Mouse (Mus musculus): ENCODE results near the gene Traf3ip3. TPM values are rescaled to one million over a fixed set of nuclear protein-coding genes. Genes with fewer than 3 reads are reported as not detected.

The Traf3ip3 gene
- total RNA-seq, 1 experiment = 0.67 TPM

GRCm38 (mm10) chr1:193172991-193173809 is 28.3 kb downstream of the Traf3ip3 start:
- H3K27ac ChIP-seq (ENCODE audit: insufficient read depth, low read depth, low read length, poor library complexity, severe bottlenecking) = no peak overlapping the region
- peak overlapping the region; percentile 93 to 98 for H3K4me3 ChIP-seq (ENCODE audit: insufficient read depth in 1 of 2, low read depth in 1 of 2, low read length in 2 of 2, poor library complexity in 1 of 2, severe bottlenecking in 1 of 2)
- no peaks in the 10 kb centered on the region for H3K9me3 ChIP-seq (ENCODE audit: control insufficient read depth, insufficient read depth, low read depth, low read length)
- peak; percentile 99 for DNase-seq (ENCODE audit: low read depth, low spot score)
- in situ Hi-C loops (cut with MboI; ENCODE audit: low sequenced_read_pairs in 2 of 2, unreplicated experiment in 2 of 2) = no loop called here
- peaks cover 0 to 2% of the 10 kb centered on the region in 2 experiments; a peak in 2 of 4 replicates for H3K4me1 ChIP-seq (ENCODE audit: control insufficient read depth in 2 of 2, insufficient read depth in 2 of 2, low read length in 2 of 2, poor library complexity in 1 of 2)
- no peak for TF ChIP-seq ZC3H11A (IDR thresholded peaks at IDR 0.05; ENCODE audit: borderline replicate concordance, low read depth, low read length)
- no peaks in the 10 kb centered on the region for H3K36me3 ChIP-seq (ENCODE audit: control insufficient read depth, insufficient read depth, low read length, poor library complexity, severe bottlenecking)
- H3K9ac ChIP-seq (ENCODE audit: insufficient read depth, low read depth, low read length, poor library complexity, severe bottlenecking) = peak overlapping the region; percentile 96

GRCm38 (mm10) chr1:193169856-193170255 is 31.6 kb downstream of the Traf3ip3 start:
- no peak for TF ChIP-seq CHD2 (IDR thresholded peaks at IDR 0.05; ENCODE audit: low read depth, low read length)
- TF ChIP-seq ZC3H11A (IDR thresholded peaks at IDR 0.05; ENCODE audit: borderline replicate concordance, low read depth, low read length) = no peak
- no peak for TF ChIP-seq HCFC1 (IDR thresholded peaks at IDR 0.05; ENCODE audit: borderline replicate concordance, insufficient read depth, low read length)
- TF ChIP-seq ZNF384 (IDR thresholded peaks at IDR 0.05; ENCODE audit: low read depth, low read length) = no peak
- TF ChIP-seq MAFK (IDR thresholded peaks at IDR 0.05; ENCODE audit: insufficient read depth, low read depth, low read length) = no peak
- H3K36me3 ChIP-seq (ENCODE audit: control insufficient read depth, insufficient read depth, low read length, poor library complexity, severe bottlenecking) = no peaks in the 10 kb centered on the region
- peaks cover 0 to 2% of the 10 kb centered on the region in 2 experiments; a peak in 2 of 4 replicates for H3K4me1 ChIP-seq (ENCODE audit: control insufficient read depth in 2 of 2, insufficient read depth in 2 of 2, low read length in 2 of 2, poor library complexity in 1 of 2)
- H3K4me3 ChIP-seq (ENCODE audit: insufficient read depth in 1 of 2, low read depth in 1 of 2, low read length in 2 of 2, poor library complexity in 1 of 2, severe bottlenecking in 1 of 2) = no peak overlapping the region
- H3K9ac ChIP-seq (ENCODE audit: insufficient read depth, low read depth, low read length, poor library complexity, severe bottlenecking) = no peak overlapping the region
- no peak for DNase-seq (ENCODE audit: low read depth, low spot score)
- in situ Hi-C loops (cut with MboI; ENCODE audit: low sequenced_read_pairs in 2 of 2, unreplicated experiment in 2 of 2) = no loop called here
- no peaks in the 10 kb centered on the region for H3K9me3 ChIP-seq (ENCODE audit: control insufficient read depth, insufficient read depth, low read depth, low read length)
- no peak overlapping the region for H3K27ac ChIP-seq (ENCODE audit: insufficient read depth, low read depth, low read length, poor library complexity, severe bottlenecking)

- no peaks in the 10 kb centered on the region for H3K36me3 ChIP-seq (ENCODE audit: control insufficient read depth, insufficient read depth, low read length, poor library complexity, severe bottlenecking)
- no peak for DNase-seq (ENCODE audit: low read depth, low spot score)
- H3K9ac ChIP-seq (ENCODE audit: insufficient read depth, low read depth, low read length, poor library complexity, severe bottlenecking) = no peak overlapping the region
- H3K9me3 ChIP-seq (ENCODE audit: control insufficient read depth, insufficient read depth, low read depth, low read length) = no peaks in the 10 kb centered on the region
- H3K27ac ChIP-seq (ENCODE audit: insufficient read depth, low read depth, low read length, poor library complexity, severe bottlenecking) = no peak overlapping the region
- no peak for TF ChIP-seq ZNF384 (IDR thresholded peaks at IDR 0.05; ENCODE audit: low read depth, low read length)
- no peak for TF ChIP-seq ZC3H11A (IDR thresholded peaks at IDR 0.05; ENCODE audit: borderline replicate concordance, low read depth, low read length)
- TF ChIP-seq HCFC1 (IDR thresholded peaks at IDR 0.05; ENCODE audit: borderline replicate concordance, insufficient read depth, low read length) = no peak
- no peak for TF ChIP-seq CHD2 (IDR thresholded peaks at IDR 0.05; ENCODE audit: low read depth, low read length)
- no peak for TF ChIP-seq MAFK (IDR thresholded peaks at IDR 0.05; ENCODE audit: insufficient read depth, low read depth, low read length)
- peaks cover 0 to 2% of the 10 kb centered on the region in 2 experiments; a peak in 1 of 4 replicates for H3K4me1 ChIP-seq (ENCODE audit: control insufficient read depth in 2 of 2, insufficient read depth in 2 of 2, low read length in 2 of 2, poor library complexity in 1 of 2)
- in situ Hi-C loops (cut with MboI; ENCODE audit: low sequenced_read_pairs in 2 of 2, unreplicated experiment in 2 of 2) = no loop called here
- H3K4me3 ChIP-seq (ENCODE audit: insufficient read depth in 1 of 2, low read depth in 1 of 2, low read length in 2 of 2, poor library complexity in 1 of 2, severe bottlenecking in 1 of 2) = no peak overlapping the region
These were observed 32.3 kb downstream of the Traf3ip3 start for GRCm38 (mm10) chr1:193169228-193169627.

GRCm38 (mm10) chr1:193167746-193168145 is 33.8 kb downstream of the Traf3ip3 start, which contains the start of gene A130010J15Rik:
Gene A130010J15Rik, plus strand, starts transcription at chr1:193168046.
- in situ Hi-C loops (cut with MboI; ENCODE audit: low sequenced_read_pairs in 2 of 2, unreplicated experiment in 2 of 2) = no loop called here
- Histone ChIP-seq H3K36me3 (ENCODE audit: control insufficient read depth, insufficient read depth, low read length, poor library complexity, severe bottlenecking) (no peaks in the 10 kb centered on the region), H3K27ac (ENCODE audit: insufficient read depth, low read depth, low read length, poor library complexity, severe bottlenecking) (no peak within 1 kb of the TSS), H3K4me1 (ENCODE audit: control insufficient read depth in 2 of 2, insufficient read depth in 2 of 2, low read length in 2 of 2, poor library complexity in 1 of 2) (no peaks in the 10 kb centered on the region), H3K9me3 (ENCODE audit: control insufficient read depth, insufficient read depth, low read depth, low read length) (no peaks in the 10 kb centered on the region), H3K4me3 (ENCODE audit: insufficient read depth in 1 of 2, low read depth in 1 of 2, low read length in 2 of 2, poor library complexity in 1 of 2, severe bottlenecking in 1 of 2) (no peak within 1 kb of the TSS), H3K9ac (ENCODE audit: insufficient read depth, low read depth, low read length, poor library complexity, severe bottlenecking) (no peak within 1 kb of the TSS)
- no peak for DNase-seq (ENCODE audit: low read depth, low spot score)
- TF ChIP-seq ZC3H11A (IDR thresholded peaks at IDR 0.05; ENCODE audit: borderline replicate concordance, low read depth, low read length) = no peak
- TF ChIP-seq MAFK (IDR thresholded peaks at IDR 0.05; ENCODE audit: insufficient read depth, low read depth, low read length) = no peak
- TF ChIP-seq CHD2 (IDR thresholded peaks at IDR 0.05; ENCODE audit: low read depth, low read length) = no peak
- no peak for TF ChIP-seq HCFC1 (IDR thresholded peaks at IDR 0.05; ENCODE audit: borderline replicate concordance, insufficient read depth, low read length)
- TF ChIP-seq ZNF384 (IDR thresholded peaks at IDR 0.05; ENCODE audit: low read depth, low read length) = no peak

Data from ES-E14 (cell line).